Mouse (Mus musculus) olfactory bulb, adult 2 months (tissue): ENCODE measurements around the gene Ormdl3.

ENCODE experiments used
- CTCF ChIP-seq: fragments of 200-500 bp; IDR thresholded peaks from 2 replicates; pipeline ENCODE4 v1.5.1; 2012; ENCODE audit warnings: low read depth, mild to moderate bottlenecking, low read length, moderate library complexity; ENCODE audit not compliant: insufficient read depth
- POLR2A ChIP-seq: fragments of 200-500 bp; IDR thresholded peaks from 2 replicates; pipeline ENCODE4 v1.6.1; 2012; ENCODE audit warnings: mild to moderate bottlenecking, low read depth, low read length, moderate library complexity; ENCODE audit not compliant: insufficient read depth

DNA sequence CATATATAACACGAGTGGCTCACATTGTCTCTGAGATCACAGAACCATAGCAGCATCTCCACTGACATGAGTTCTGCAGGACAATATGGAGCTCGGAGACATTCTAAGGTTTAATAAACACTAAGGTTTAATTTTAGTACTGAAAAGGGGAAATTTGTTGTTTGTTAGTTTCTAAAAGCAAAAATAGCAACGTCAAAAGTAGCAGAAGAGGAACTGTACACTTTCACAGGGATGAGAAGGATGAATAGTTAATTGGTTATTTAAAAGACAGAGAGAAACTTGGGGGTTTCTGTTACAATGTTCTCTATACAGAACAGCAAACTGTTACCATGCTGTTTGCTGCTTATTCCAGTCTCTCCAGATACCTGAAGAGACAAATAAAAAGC is 39.9 kb downstream of the Ormdl3 start:
- TF ChIP-seq POLR2A (no peak), CTCF (no peak)
